Mouse (Mus musculus) neural tube, embryonic 15.5 days (tissue): ENCODE data around the gene Zbtb38. TPM values are rescaled to one million over a fixed set of nuclear protein-coding genes. Genes with fewer than 3 reads are reported as not detected.
A peak's percentile ranks its signal among the peaks of the same experiment; 100 is the strongest.

ENCODE experiments used
- ATAC-seq: fragments of 200-750 bp; cut with Nextera tagmentation; 2 replicates; pipeline ENCODE4 v1.8.0; 2017; ENCODE audit warnings: mild to moderate bottlenecking, moderate TSS enrichment, moderate library complexity; ENCODE audit not compliant: low FRiP score
- H3K27ac ChIP-seq: fragments of 300-500 bp; sonication (generic); replicated peaks from 2 replicates; pipeline ENCODE4 v1.5.1; 2015; ENCODE audit warnings: mild to moderate bottlenecking, inconsistent platforms
- H3K27me3 ChIP-seq: fragments of 300-500 bp; sonication (generic); replicated peaks from 2 replicates; pipeline ENCODE4 v1.6.1; 2015; ENCODE audit warnings: inconsistent platforms
- H3K36me3 ChIP-seq: fragments of 300-500 bp; sonication (generic); 2 replicates; pipeline ENCODE4 v1.6.1; 2015; ENCODE audit warnings: inconsistent platforms
- H3K4me1 ChIP-seq: fragments of 300-500 bp; sonication (generic); 2 replicates; pipeline ENCODE4 v1.6.1; 2015; ENCODE audit warnings: inconsistent platforms
- H3K4me2 ChIP-seq: fragments of 300-500 bp; sonication (generic); 2 replicates; pipeline ENCODE4 v1.6.1; 2015; ENCODE audit warnings: inconsistent platforms, mild to moderate bottlenecking, moderate library complexity
- H3K4me3 ChIP-seq: fragments of 300-500 bp; sonication (generic); replicated peaks from 2 replicates; pipeline ENCODE4 v1.5.1; 2015; ENCODE audit warnings: mild to moderate bottlenecking, inconsistent platforms
- H3K9ac ChIP-seq: fragments of 300-500 bp; sonication (generic); replicated peaks from 2 replicates; pipeline ENCODE4 v1.6.1; 2015; ENCODE audit warnings: mild to moderate bottlenecking, inconsistent platforms
- H3K9me3 ChIP-seq: fragments of 300-500 bp; sonication (generic); replicated peaks from 2 replicates; pipeline ENCODE4 v1.6.1; 2016; ENCODE audit warnings: inconsistent platforms
- WGBS: fragments of 180-500 bp; shearing (Covaris S2); methylation state at CpG from one replicate; pipeline ENCODE4 v1.1.7; 2015; ENCODE audit warnings: mixed read lengths; 5-methylcytosine and 5-hydroxymethylcytosine counted together
- polyA plus RNA-seq: library from polyadenylated mRNA; unstranded; fragments of >200 nt; fragmentation: Nextera tagmentation; extraction: Ambion mirVana; gene quantifications from 2 replicates; pipeline ENCODE4 v1.2.1, GENCODE M21; 2015

The Zbtb38 gene
- polyA plus RNA-seq: 48.0 and 52.3 TPM in 2 replicates

- Histone ChIP-seq H3K27ac (no peak within 1 kb of the TSS), H3K9me3 (no peaks in the 10 kb centered on the region), H3K27me3 (no peaks in the 10 kb centered on the region), H3K4me1 (no peaks in the 10 kb centered on the region), H3K4me3 (no peak within 1 kb of the TSS), H3K36me3 (no peaks in the 10 kb centered on the region), H3K4me2 (no peak within 1 kb of the TSS), H3K9ac (no peak within 1 kb of the TSS)
- no peak for ATAC-seq
- 61% methylated on average over 15 of the region's 15 CpGs for WGBS
These were observed at the start of gene Zbtb38 for GRCm38 (mm10) chr9:96752603-96753114. TSS of gene Zbtb38 (minus strand) at chr9:96752831.

- Histone ChIP-seq H3K36me3 (no peaks in the 10 kb centered on the region), H3K4me2 (no peak overlapping the region), H3K27me3 (no peaks in the 10 kb centered on the region), H3K9me3 (no peaks in the 10 kb centered on the region), H3K27ac (no peak overlapping the region), H3K4me3 (no peak overlapping the region), H3K4me1 (peaks cover 6% of the 10 kb centered on the region; the same call in 1 of the 2 replicates), H3K9ac (no peak overlapping the region)
- ATAC-seq: no peak
- 36% methylated on average over 5 of the region's 5 CpGs for WGBS
These were observed 47.6 kb upstream of the Zbtb38 start for GRCm38 (mm10) chr9:96800131-96800825.

- Histone ChIP-seq H3K9ac (no peak overlapping the region), H3K9me3 (no peaks in the 10 kb centered on the region), H3K4me3 (no peak overlapping the region), H3K36me3 (no peaks in the 10 kb centered on the region), H3K4me1 (peaks cover 9% of the 10 kb centered on the region; the same call in 1 of the 2 replicates), H3K27me3 (no peaks in the 10 kb centered on the region), H3K4me2 (no peak overlapping the region), H3K27ac (no peak overlapping the region)
- no peak for ATAC-seq
- WGBS: 95% methylated on average over 3 of the region's 3 CpGs
These were observed 44.7 kb upstream of the Zbtb38 start for GRCm38 (mm10) chr9:96797311-96797710.

GRCm38 (mm10) chr9:96795399-96795928 lies 42.8 kb upstream of the Zbtb38 start:
- WGBS: 9% methylated on average over 10 of the region's 10 CpGs
- no peaks in the 10 kb centered on the region for H3K27me3 ChIP-seq
- peak overlapping the region; percentile 42 for H3K9ac ChIP-seq
- H3K36me3 ChIP-seq: no peaks in the 10 kb centered on the region
- peak overlapping the region; percentile 42 for H3K4me3 ChIP-seq
- H3K4me1 ChIP-seq: peaks cover 9% of the 10 kb centered on the region; the same call in 1 of the 2 replicates
- no peaks in the 10 kb centered on the region for H3K9me3 ChIP-seq
- H3K4me2 ChIP-seq: peak overlapping the region; percentile 69
- peak; percentile 88 for ATAC-seq
- H3K27ac ChIP-seq: peak overlapping the region; percentile 67

GRCm38 (mm10) chr9:96794601-96795000 lies 42.0 kb upstream of the Zbtb38 start:
- WGBS: 96% methylated on average over 2 of the region's 2 CpGs

GRCm38 (mm10) chr9:96792543-96792942 lies 39.9 kb upstream of the Zbtb38 start:
- no peaks in the 10 kb centered on the region for H3K27me3 ChIP-seq
- ATAC-seq: no peak
- no peaks in the 10 kb centered on the region for H3K36me3 ChIP-seq
- no peak overlapping the region for H3K27ac ChIP-seq
- no peaks in the 10 kb centered on the region for H3K9me3 ChIP-seq
- WGBS: 84% methylated on average over 2 of the region's 2 CpGs
- H3K4me1 ChIP-seq: peaks cover 9% of the 10 kb centered on the region; the same call in 1 of the 2 replicates
- no peak overlapping the region for H3K9ac ChIP-seq
- H3K4me3 ChIP-seq: no peak overlapping the region
- H3K4me2 ChIP-seq: no peak overlapping the region

More at GRCm38 (mm10) chr9:96794601-96795000, 42.0 kb upstream of the Zbtb38 start:
- ATAC-seq: no peak
- Histone ChIP-seq H3K27ac (no peak overlapping the region), H3K36me3 (no peaks in the 10 kb centered on the region), H3K4me1 (peaks cover 9% of the 10 kb centered on the region; the same call in 1 of the 2 replicates), H3K9me3 (no peaks in the 10 kb centered on the region), H3K4me2 (no peak overlapping the region), H3K4me3 (no peak overlapping the region), H3K27me3 (no peaks in the 10 kb centered on the region), H3K9ac (no peak overlapping the region)

GRCm38 (mm10) chr9:96790389-96791007 lies 37.9 kb upstream of the Zbtb38 start:
- no peaks in the 10 kb centered on the region for H3K9me3 ChIP-seq
- H3K4me1 ChIP-seq: peaks cover 5% of the 10 kb centered on the region; the same call in 1 of the 2 replicates
- no peak overlapping the region for H3K27ac ChIP-seq
- H3K4me3 ChIP-seq: no peak overlapping the region
- no peaks in the 10 kb centered on the region for H3K27me3 ChIP-seq
- ATAC-seq: no peak
- no peaks in the 10 kb centered on the region for H3K36me3 ChIP-seq
- no peak overlapping the region for H3K9ac ChIP-seq
- WGBS: 50% methylated on average over 4 of the region's 4 CpGs
- no peak overlapping the region for H3K4me2 ChIP-seq

- WGBS: 84% methylated on average over 3 of the region's 3 CpGs
- ATAC-seq: no peak
- Histone ChIP-seq H3K27me3 (no peaks in the 10 kb centered on the region), H3K9me3 (no peaks in the 10 kb centered on the region), H3K4me3 (no peak overlapping the region), H3K9ac (no peak overlapping the region), H3K36me3 (no peaks in the 10 kb centered on the region), H3K27ac (no peak overlapping the region), H3K4me1 (no peaks in the 10 kb centered on the region), H3K4me2 (no peak overlapping the region)
These were observed 37.3 kb upstream of the Zbtb38 start for GRCm38 (mm10) chr9:96789906-96790305.

- ATAC-seq: no peak
- Histone ChIP-seq H3K4me1 (no peaks in the 10 kb centered on the region), H3K27me3 (no peaks in the 10 kb centered on the region), H3K4me2 (no peak overlapping the region), H3K9ac (no peak overlapping the region), H3K4me3 (no peak overlapping the region), H3K9me3 (no peaks in the 10 kb centered on the region), H3K27ac (no peak overlapping the region), H3K36me3 (no peaks in the 10 kb centered on the region)
- WGBS: 72% methylated on average over 10 of the region's 10 CpGs
These were observed 35.2 kb upstream of the Zbtb38 start for GRCm38 (mm10) chr9:96787797-96788196.

GRCm38 (mm10) chr9:96785871-96786342 lies 33.3 kb upstream of the Zbtb38 start:
- 46% methylated on average over 9 of the region's 9 CpGs for WGBS
- H3K36me3 ChIP-seq: no peaks in the 10 kb centered on the region
- ATAC-seq: no peak
- H3K27ac ChIP-seq: no peak overlapping the region
- no peaks in the 10 kb centered on the region for H3K4me1 ChIP-seq
- no peaks in the 10 kb centered on the region for H3K27me3 ChIP-seq
- no peak overlapping the region for H3K4me2 ChIP-seq
- no peak overlapping the region for H3K9ac ChIP-seq
- no peaks in the 10 kb centered on the region for H3K9me3 ChIP-seq
- no peak overlapping the region for H3K4me3 ChIP-seq

- H3K4me2 ChIP-seq: no peak overlapping the region
- no peak for ATAC-seq
- H3K9me3 ChIP-seq: no peaks in the 10 kb centered on the region
- no peak overlapping the region for H3K27ac ChIP-seq
- no peaks in the 10 kb centered on the region for H3K4me1 ChIP-seq
- H3K36me3 ChIP-seq: no peaks in the 10 kb centered on the region
- 75% methylated on average over 3 of the region's 3 CpGs for WGBS
- H3K4me3 ChIP-seq: no peak overlapping the region
- no peak overlapping the region for H3K9ac ChIP-seq
- H3K27me3 ChIP-seq: no peaks in the 10 kb centered on the region
These were observed 32.6 kb upstream of the Zbtb38 start for GRCm38 (mm10) chr9:96785187-96785586.
